Mouse (Mus musculus) kidney, postnatal 10 days (tissue): ENCODE data around the gene Mob1b.
"Not testable (repeated sequence)": the region's sequence is repeated elsewhere in the genome, so short reads cannot be mapped to it uniquely, and the experiment has no call there.

Source experiments
- DNase-seq: peaks from one replicate; pipeline ENCODE4 v3.0.0; 2021; ENCODE audit warnings: mixed read lengths

The Mob1b gene

GRCm38 (mm10) chr5:88703551-88703950 is 17.1 kb upstream of the Mob1b start:
- no peak for DNase-seq

- DNase-seq, result no peak
Measured at GRCm38 (mm10) chr5:88711128-88711527, 9.5 kb upstream of the Mob1b start.

- no peak for DNase-seq
Measured at GRCm38 (mm10) chr5:88711618-88712224, 8.9 kb upstream of the Mob1b start.

GRCm38 (mm10) chr5:88712328-88712727 is 8.3 kb upstream of the Mob1b start:
- DNase-seq, result no peak

- DNase-seq, result no peak
Measured at GRCm38 (mm10) chr5:88716983-88717382, 3.7 kb upstream of the Mob1b start.

- no peak for DNase-seq
Measured at GRCm38 (mm10) chr5:88721003-88721475, 384 bp downstream of the Mob1b start.

GRCm38 (mm10) chr5:88721565-88722212 is 1.0 kb downstream of the Mob1b start:
- DNase-seq, result peak; percentile 64

- DNase-seq, result peak; percentile 37
Measured at GRCm38 (mm10) chr5:88722213-88722600, 1.6 kb downstream of the Mob1b start.

GRCm38 (mm10) chr5:88724030-88724429 is 3.4 kb downstream of the Mob1b start:
- no peak for DNase-seq

GRCm38 (mm10) chr5:88727593-88728144 is 7.0 kb downstream of the Mob1b start:
- DNase-seq, result no peak

GRCm38 (mm10) chr5:88734786-88735185 is 14.1 kb downstream of the Mob1b start:
- peak; percentile 18 for DNase-seq

- not testable (repeated sequence) for DNase-seq
Measured at GRCm38 (mm10) chr5:88741065-88741464, 20.4 kb downstream of the Mob1b start.

GRCm38 (mm10) chr5:88747774-88748173 is 27.1 kb downstream of the Mob1b start:
- no peak for DNase-seq

- no peak for DNase-seq
Measured at GRCm38 (mm10) chr5:88753199-88753598, 32.5 kb downstream of the Mob1b start.

GRCm38 (mm10) chr5:88762611-88763010 is 42.0 kb downstream of the Mob1b start:
- no peak for DNase-seq

GRCm38 (mm10) chr5:88764430-88764986 is 43.9 kb downstream of the Mob1b start:
- DNase-seq, result no peak

- DNase-seq, result peak; percentile 100
Measured at GRCm38 (mm10) chr5:88764987-88765481, 44.4 kb downstream of the Mob1b start, which contains the start of gene Dck. Gene Dck (plus strand): TSS chr5:88764996.

- DNase-seq, result no peak
Measured at GRCm38 (mm10) chr5:88765587-88765986, 44.9 kb downstream of the Mob1b start.

- no peak for DNase-seq
Measured at GRCm38 (mm10) chr5:88766121-88766520, 45.5 kb downstream of the Mob1b start.

GRCm38 (mm10) chr5:88766863-88767262 is 46.2 kb downstream of the Mob1b start:
- no peak for DNase-seq

GRCm38 (mm10) chr5:88768201-88768600 is 47.5 kb downstream of the Mob1b start:
- DNase-seq, result no peak

GRCm38 (mm10) chr5:88782072-88782765 is 61.6 kb downstream of the Mob1b start:
- no peak for DNase-seq

GRCm38 (mm10) chr5:88785059-88785458 is 64.4 kb downstream of the Mob1b start:
- no peak for DNase-seq
